Mouse (Mus musculus) cerebellum, postnatal 4 days (tissue): ENCODE data around the gene Ssbp3.

Experiments
- DNase-seq, 2 experiments: peaks; one replicate each; pipeline ENCODE4 v3.0.0; 2022; ENCODE audit warnings: low spot score in 2 of 2, mixed read lengths in 1 of 2

The Ssbp3 gene

GRCm38 (mm10) chr4:106959506-106960302 lies 49.2 kb downstream of the Ssbp3 start:
- no peak for DNase-seq

- no peak for DNase-seq
Measured at GRCm38 (mm10) chr4:106960476-106960875, 50.0 kb downstream of the Ssbp3 start.

DNA sequence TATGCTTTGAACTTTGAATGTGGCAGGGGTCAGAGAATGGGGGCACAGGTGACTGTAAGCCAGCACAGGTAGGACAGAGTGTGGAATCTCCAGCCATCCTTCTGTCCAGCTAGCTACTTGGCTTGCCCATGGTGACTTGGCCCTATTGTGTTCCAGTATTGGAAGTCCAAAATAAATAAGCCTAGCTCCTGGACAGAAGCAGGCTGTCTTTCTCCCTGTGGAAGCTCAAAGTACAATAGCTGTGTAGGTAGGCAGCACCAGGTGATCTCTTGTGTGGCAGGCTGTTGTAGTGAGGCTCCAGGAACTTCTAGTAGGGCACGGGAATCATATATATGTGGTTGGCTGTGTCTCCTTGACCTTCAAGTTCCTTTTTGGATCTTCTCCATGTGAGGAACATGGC lies 50.8 kb downstream of the Ssbp3 start:
- DNase-seq: no peak

DNA sequence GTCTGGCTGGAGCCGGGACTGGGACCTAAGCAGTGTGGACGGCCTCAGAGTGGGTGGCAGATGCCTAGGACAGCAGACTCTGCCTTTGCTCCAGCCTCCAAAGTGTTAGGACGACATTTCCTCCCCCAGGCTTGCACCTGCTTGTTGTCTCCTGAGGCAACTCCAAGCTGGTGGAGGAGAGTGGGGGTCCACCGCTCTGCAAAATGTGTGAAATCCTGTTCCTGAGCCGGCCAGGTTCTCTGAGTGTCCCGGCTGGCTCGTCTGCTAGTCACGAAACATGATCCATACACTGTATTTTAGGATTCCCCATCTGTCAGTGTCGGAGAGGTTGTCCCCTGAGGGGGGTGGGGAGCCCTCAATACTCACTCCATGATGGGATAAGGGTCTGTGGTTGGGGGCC lies 53.9 kb downstream of the Ssbp3 start:
- DNase-seq: no peak

DNA sequence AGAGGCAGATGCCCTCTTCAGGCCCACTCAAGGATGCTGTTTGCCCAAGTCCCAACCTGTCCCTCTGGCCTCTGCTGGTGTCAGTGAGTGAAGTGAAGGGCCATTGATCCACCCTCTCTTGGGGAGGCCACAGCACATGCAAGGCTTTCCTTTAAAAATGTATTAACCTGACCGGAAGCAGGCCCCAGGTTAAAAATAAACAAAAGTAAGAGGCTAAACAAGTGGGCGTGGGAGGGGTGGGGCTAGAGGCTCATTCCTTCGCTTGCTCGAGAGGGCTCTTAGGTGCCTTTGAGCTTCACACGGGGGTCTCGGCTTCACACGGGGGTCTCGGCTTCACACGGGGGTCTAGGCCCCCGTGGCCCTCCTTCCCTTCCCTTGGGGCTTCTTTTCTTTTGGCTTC lies 54.5 kb downstream of the Ssbp3 start:
- no peak for DNase-seq

DNA sequence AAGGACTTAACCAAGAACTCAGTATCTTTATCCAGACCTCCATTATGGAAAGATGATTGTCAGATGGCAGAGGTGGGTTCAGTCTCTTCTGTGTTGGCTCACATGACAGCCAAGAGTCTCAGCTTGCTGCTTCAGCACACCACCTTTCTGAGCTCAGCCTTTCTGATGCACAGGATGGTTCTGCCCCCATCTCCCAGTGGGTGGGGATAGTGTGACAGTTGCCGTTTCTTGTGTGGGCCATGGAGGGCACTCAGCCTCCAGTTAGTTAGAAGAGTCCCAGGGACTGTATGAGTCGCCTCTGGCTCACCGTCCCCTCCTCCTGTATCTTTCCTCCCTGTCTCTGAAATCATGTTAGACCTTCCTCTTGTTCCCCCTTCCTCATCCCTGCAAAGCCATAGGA lies 55.9 kb downstream of the Ssbp3 start:
- DNase-seq: no peak

GRCm38 (mm10) chr4:106968910-106969309 lies 58.4 kb downstream of the Ssbp3 start:
- DNase-seq: no peak

GRCm38 (mm10) chr4:106970786-106971185 lies 60.3 kb downstream of the Ssbp3 start:
- no peak for DNase-seq

GRCm38 (mm10) chr4:106972061-106972460 lies 61.6 kb downstream of the Ssbp3 start:
- DNase-seq: no peak

- no peak for DNase-seq
Measured at GRCm38 (mm10) chr4:106972461-106973384, 62.2 kb downstream of the Ssbp3 start.

GRCm38 (mm10) chr4:106975324-106975723 lies 64.8 kb downstream of the Ssbp3 start:
- no peak for DNase-seq

GRCm38 (mm10) chr4:106975890-106976289 lies 65.4 kb downstream of the Ssbp3 start:
- no peak for DNase-seq

- no peak for DNase-seq
Measured at GRCm38 (mm10) chr4:106976576-106976975, 66.1 kb downstream of the Ssbp3 start.

DNA sequence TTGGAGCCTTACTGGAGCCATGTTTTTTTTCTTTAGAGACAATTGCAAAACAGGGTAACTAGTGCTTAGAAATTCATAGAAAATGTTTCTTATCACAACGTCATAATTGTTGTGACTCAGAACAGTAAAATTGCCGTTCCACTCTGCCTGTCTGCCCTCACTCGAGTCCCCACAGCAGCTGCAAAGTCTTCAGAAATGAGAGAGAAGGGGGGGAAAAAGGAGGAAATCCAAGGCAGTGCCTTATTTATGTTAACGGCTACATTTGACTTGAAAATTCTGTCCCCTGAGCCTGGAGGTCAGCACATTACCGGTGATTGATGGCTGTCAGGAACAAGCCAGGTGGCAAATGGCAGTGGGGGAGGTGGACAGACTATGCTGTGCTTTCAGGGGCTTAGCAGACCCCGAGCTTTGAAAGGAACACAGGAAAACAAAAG lies 66.7 kb downstream of the Ssbp3 start:
- no peak for DNase-seq

GRCm38 (mm10) chr4:106978376-106978775 lies 67.9 kb downstream of the Ssbp3 start:
- no peak for DNase-seq

- DNase-seq: no peak
Measured at GRCm38 (mm10) chr4:106980669-106981068, 70.2 kb downstream of the Ssbp3 start.

DNA sequence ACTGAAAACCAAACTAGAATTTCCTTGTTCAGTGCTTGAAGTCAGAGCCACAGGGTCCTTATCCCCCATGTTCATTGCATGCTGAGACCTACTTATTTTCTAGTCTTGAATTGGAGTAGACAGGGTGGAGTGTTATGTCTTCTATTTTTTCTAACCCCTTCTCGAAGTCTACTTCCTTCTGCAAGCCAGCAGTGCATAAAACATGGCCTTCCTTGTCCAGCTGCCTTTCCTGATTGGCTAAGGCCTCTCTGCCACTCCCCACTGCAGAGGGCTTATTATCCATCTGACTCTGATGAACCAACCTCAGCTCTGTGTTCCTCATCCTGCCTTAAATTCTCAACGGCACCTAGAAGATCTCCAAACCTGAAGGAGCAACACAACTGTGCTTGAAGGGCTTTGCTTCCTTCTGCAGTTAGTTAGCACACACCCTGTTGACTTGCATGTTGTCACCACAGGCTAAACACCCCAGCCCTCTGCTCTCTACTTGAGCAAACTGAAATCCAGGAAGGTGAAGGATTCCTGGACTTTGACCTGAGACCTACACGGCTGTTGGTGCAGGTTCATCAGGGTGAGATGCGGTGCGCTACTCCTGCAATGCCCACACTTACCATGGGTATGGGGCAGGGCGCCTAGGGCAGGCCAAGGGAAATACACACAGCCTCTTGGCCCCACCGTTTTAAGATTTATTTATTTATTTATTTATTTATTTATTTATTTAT lies 71.0 kb downstream of the Ssbp3 start:
- no peak for DNase-seq

- no peak for DNase-seq
Measured at GRCm38 (mm10) chr4:106982344-106983121, 72.0 kb downstream of the Ssbp3 start.

GRCm38 (mm10) chr4:106983908-106984515 lies 73.5 kb downstream of the Ssbp3 start:
- DNase-seq: no peak

- DNase-seq: no peak
Measured at GRCm38 (mm10) chr4:106985289-106985688, 74.8 kb downstream of the Ssbp3 start.
